Mouse (Mus musculus): ENCODE measurements around the gene Rnf38. TPM values are rescaled to one million over a fixed set of nuclear protein-coding genes. Genes with fewer than 3 reads are reported as not detected.
A peak's percentile ranks its signal among the peaks of the same experiment; 100 is the strongest.

Rnf38 gene
- polyA plus RNA-seq, 1 experiment from 2014 or later = 33.2 TPM

DNA sequence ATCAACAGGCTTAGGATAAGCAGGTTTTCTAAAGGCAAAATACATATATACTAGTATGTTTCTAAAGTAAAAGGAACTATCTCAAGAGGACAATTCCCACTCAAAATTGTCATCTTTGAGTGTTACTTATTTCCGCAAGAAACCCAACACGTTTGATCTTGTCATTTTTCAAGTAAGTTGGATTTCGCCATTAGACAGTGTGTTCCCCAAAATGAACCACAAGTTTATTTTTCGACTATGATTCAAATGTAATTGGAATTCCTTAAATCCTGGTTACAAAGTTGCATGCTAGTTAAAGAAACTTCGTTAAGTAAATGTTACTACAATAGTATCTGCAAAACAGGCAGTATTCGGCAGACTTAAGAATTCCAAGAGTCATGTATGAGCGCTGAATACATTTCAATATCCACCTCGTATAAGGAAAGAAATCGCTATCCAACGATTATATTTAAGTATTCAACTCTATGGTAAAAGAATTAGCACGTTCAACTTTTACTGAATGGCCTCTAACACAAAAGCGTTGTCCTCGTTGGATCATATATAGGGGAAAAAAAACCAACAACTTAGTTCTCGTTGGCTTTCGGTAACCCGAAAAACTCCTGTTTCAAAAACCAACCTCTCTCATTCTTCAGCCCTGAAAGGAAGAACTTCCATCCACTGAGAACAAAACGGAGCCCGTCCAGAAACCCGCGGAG lies 66.7 kb downstream of the Rnf38 start:
- H3K4me1 ChIP-seq (ENCODE audit: insufficient read depth) = peaks cover 10% of the 10 kb centered on the region; the same call in 1 of the 2 replicates
- peak overlapping the region; percentile 93 for H3K9ac ChIP-seq
- ATAC-seq (ENCODE audit: insufficient read depth) (no peak), DNase-seq (no peak)
- H3K27me3 ChIP-seq (ENCODE audit: insufficient read depth, low read length) = no peaks in the 10 kb centered on the region
- no peaks in the 10 kb centered on the region for H3K36me3 ChIP-seq (ENCODE audit: insufficient read depth)
- H3K4me2 ChIP-seq = peak overlapping the region; percentile 70
- TF ChIP-seq CTCF (IDR thresholded peaks at IDR 0.05; ENCODE audit: low read depth) = no peak
- H3K27ac ChIP-seq (ENCODE audit: low read depth) = peak overlapping the region; percentile 99
- 1% methylated on average over 20 of the region's 20 CpGs for WGBS
- H3K4me3 ChIP-seq (ENCODE audit: low read depth, low read length) = peak overlapping the region; percentile 85
- H3K9me3 ChIP-seq (ENCODE audit: low read depth, low read length) = no peaks in the 10 kb centered on the region

DNA sequence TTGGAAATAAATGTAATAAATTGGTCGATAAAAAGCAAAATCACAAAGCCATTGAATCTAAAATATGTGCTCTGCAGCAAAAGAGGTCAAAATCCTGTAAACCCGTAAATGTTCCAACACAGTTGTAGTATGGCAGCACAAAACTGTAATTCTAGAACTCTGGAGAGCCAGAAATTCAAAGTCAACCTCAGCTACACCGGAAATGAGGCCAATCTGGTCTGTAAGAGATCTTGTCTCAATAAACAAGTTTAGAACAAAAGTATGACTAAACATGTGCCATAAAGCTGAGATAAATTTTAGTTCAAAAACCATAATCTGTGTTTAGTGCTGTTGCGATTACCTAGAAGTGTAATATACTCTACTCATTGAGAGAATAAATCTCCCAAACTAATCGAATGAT lies 69.0 kb downstream of the Rnf38 start:
- WGBS = 66% methylated on average over 5 of the region's 5 CpGs
- Histone ChIP-seq H3K9me3 (ENCODE audit: low read depth, low read length) (no peaks in the 10 kb centered on the region), H3K4me3 (ENCODE audit: low read depth, low read length) (no peak overlapping the region), H3K27me3 (ENCODE audit: insufficient read depth, low read length) (no peaks in the 10 kb centered on the region), H3K9ac (no peak overlapping the region), H3K4me1 (ENCODE audit: insufficient read depth) (peaks cover 10% of the 10 kb centered on the region; the same call in 1 of the 2 replicates), H3K36me3 (ENCODE audit: insufficient read depth) (no peaks in the 10 kb centered on the region), H3K27ac (ENCODE audit: low read depth) (no peak overlapping the region), H3K4me2 (no peak overlapping the region; the same call in 1 of the 2 replicates)
- no peak for TF ChIP-seq CTCF (IDR thresholded peaks at IDR 0.05; ENCODE audit: low read depth)
- DNase-seq (peak; percentile 13), ATAC-seq (ENCODE audit: insufficient read depth) (no peak)

GRCm38 (mm10) chr4:44163034-44163433 lies 70.6 kb downstream of the Rnf38 start:
- TF ChIP-seq CTCF (IDR thresholded peaks at IDR 0.05; ENCODE audit: low read depth) = no peak
- 68% methylated on average over 2 of the region's 2 CpGs for WGBS
- DNase-seq = no peak
- Histone ChIP-seq H3K4me3 (ENCODE audit: low read depth, low read length) (no peak overlapping the region), H3K27me3 (ENCODE audit: insufficient read depth, low read length) (no peaks in the 10 kb centered on the region), H3K27ac (ENCODE audit: low read depth) (no peak overlapping the region), H3K9ac (no peak overlapping the region), H3K36me3 (ENCODE audit: insufficient read depth) (peaks cover 3% of the 10 kb centered on the region; the same call in 1 of the 2 replicates), H3K9me3 (ENCODE audit: low read depth, low read length) (no peaks in the 10 kb centered on the region), H3K4me1 (ENCODE audit: insufficient read depth) (peaks cover 10% of the 10 kb centered on the region; the same call in 1 of the 2 replicates), H3K4me2 (no peak overlapping the region)
- ATAC-seq (ENCODE audit: insufficient read depth) = no peak

GRCm38 (mm10) chr4:44160990-44161689 lies 72.4 kb downstream of the Rnf38 start:
- H3K27ac ChIP-seq (ENCODE audit: low read depth) = no peak overlapping the region
- H3K27me3 ChIP-seq (ENCODE audit: insufficient read depth, low read length) = no peaks in the 10 kb centered on the region
- H3K36me3 ChIP-seq (ENCODE audit: insufficient read depth) = peaks cover 3% of the 10 kb centered on the region; the same call in 1 of the 2 replicates
- no peak for TF ChIP-seq CTCF (IDR thresholded peaks at IDR 0.05; ENCODE audit: low read depth)
- H3K9me3 ChIP-seq (ENCODE audit: low read depth, low read length) = no peaks in the 10 kb centered on the region
- ATAC-seq (ENCODE audit: insufficient read depth) (no peak), DNase-seq (no peak)
- H3K9ac ChIP-seq = no peak overlapping the region
- H3K4me1 ChIP-seq (ENCODE audit: insufficient read depth) = peaks cover 7% of the 10 kb centered on the region; the same call in 1 of the 2 replicates
- no peak overlapping the region for H3K4me3 ChIP-seq (ENCODE audit: low read depth, low read length)
- no peak overlapping the region for H3K4me2 ChIP-seq
- WGBS = 51% methylated on average over 13 of the region's 13 CpGs

DNA sequence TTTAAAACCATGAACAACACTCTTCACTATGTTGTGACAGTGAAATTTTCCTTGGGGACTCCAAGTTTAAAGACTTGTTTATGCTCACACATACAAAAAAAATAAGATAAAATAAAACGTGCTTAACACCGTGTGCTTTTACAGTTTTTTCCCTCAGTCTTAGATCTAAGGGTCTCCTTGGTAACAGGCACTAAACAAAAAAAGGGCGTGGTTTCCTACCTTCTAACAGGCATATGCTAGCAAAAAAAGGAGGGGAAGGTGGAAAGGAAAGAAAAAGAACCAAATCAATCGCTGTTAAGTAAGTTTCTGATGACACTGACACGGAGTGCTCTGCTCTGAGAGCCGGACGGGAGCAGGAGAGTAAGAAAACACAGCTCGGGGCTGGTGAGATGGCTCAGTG lies 73.8 kb downstream of the Rnf38 start:
- no peak for DNase-seq
- Histone ChIP-seq H3K27me3 (ENCODE audit: insufficient read depth, low read length) (no peaks in the 10 kb centered on the region), H3K36me3 (ENCODE audit: insufficient read depth) (peaks cover 3% of the 10 kb centered on the region; the same call in 1 of the 2 replicates), H3K4me1 (ENCODE audit: insufficient read depth) (no peaks in the 10 kb centered on the region), H3K9ac (no peak overlapping the region), H3K4me2 (no peak overlapping the region), H3K4me3 (ENCODE audit: low read depth, low read length) (no peak overlapping the region), H3K27ac (ENCODE audit: low read depth) (no peak overlapping the region), H3K9me3 (ENCODE audit: low read depth, low read length) (no peaks in the 10 kb centered on the region)
- no peak for TF ChIP-seq CTCF (IDR thresholded peaks at IDR 0.05; ENCODE audit: low read depth)
- 73% methylated on average over 8 of the region's 8 CpGs for WGBS
- ATAC-seq (ENCODE audit: insufficient read depth) = no peak

DNA sequence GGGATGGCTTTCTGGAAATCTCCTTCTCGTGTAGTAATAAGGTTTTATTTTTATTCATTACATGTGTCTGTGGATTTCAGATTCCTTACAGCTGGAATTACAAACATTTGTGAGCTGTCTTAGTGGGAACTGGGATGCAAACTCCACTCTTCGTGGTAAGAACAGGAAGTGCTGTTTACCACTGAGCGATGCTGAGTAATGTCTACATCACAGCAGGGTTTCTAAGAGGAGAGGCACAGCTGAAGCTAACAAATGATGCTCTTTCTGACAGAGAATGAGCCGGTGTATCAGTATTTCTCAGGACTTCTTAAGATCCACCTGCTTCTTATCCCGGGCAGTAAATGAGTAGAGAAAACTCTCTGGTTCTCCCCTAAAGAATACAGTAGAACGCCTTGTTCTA lies 77.1 kb downstream of the Rnf38 start:
- no peak for ATAC-seq (ENCODE audit: insufficient read depth)
- DNase-seq = no peak
- TF ChIP-seq CTCF (IDR thresholded peaks at IDR 0.05; ENCODE audit: low read depth) = no peak
- H3K27me3 ChIP-seq (ENCODE audit: insufficient read depth, low read length) = no peaks in the 10 kb centered on the region
- H3K4me2 ChIP-seq = no peak overlapping the region
- H3K36me3 ChIP-seq (ENCODE audit: insufficient read depth) = peaks cover 12% of the 10 kb centered on the region
- no peaks in the 10 kb centered on the region for H3K9me3 ChIP-seq (ENCODE audit: low read depth, low read length)
- no peak overlapping the region for H3K27ac ChIP-seq (ENCODE audit: low read depth)
- WGBS = 71% methylated on average over 6 of the region's 6 CpGs
- H3K4me3 ChIP-seq (ENCODE audit: low read depth, low read length) = no peak overlapping the region
- no peak overlapping the region for H3K9ac ChIP-seq
- H3K4me1 ChIP-seq (ENCODE audit: insufficient read depth) = no peaks in the 10 kb centered on the region

- Histone ChIP-seq H3K4me2 (no peak overlapping the region), H3K27me3 (ENCODE audit: insufficient read depth, low read length) (no peaks in the 10 kb centered on the region), H3K9me3 (ENCODE audit: low read depth, low read length) (no peaks in the 10 kb centered on the region), H3K36me3 (ENCODE audit: insufficient read depth) (peaks cover 26% of the 10 kb centered on the region), H3K4me1 (ENCODE audit: insufficient read depth) (no peaks in the 10 kb centered on the region), H3K27ac (ENCODE audit: low read depth) (no peak overlapping the region), H3K9ac (no peak overlapping the region), H3K4me3 (ENCODE audit: low read depth, low read length) (no peak overlapping the region)
- no peak for ATAC-seq (ENCODE audit: insufficient read depth)
- DNase-seq = no peak
- WGBS = 82% methylated on average over 4 of the region's 4 CpGs
- no peak for TF ChIP-seq CTCF (IDR thresholded peaks at IDR 0.05; ENCODE audit: low read depth)
These were observed 78.7 kb downstream of the Rnf38 start for GRCm38 (mm10) chr4:44154884-44155283.

All from lung, embryonic 14.5 days (tissue).